Mouse (Mus musculus) CD4-positive helper T cell, adult 2 months (primary cell): Measurements from ENCODE around the gene Wnt3a.
"Not testable (repeated sequence)": the region's sequence is repeated elsewhere in the genome, so short reads cannot be mapped to it uniquely, and the experiment has no call there.

Source experiments
- DNase-seq: peaks from one replicate; pipeline ENCODE4 v3.0.0-alpha.2; 2012; ENCODE audit warnings: low read depth, missing footprints, low spot score

The Wnt3a gene

GRCm38 (mm10) chr11:59308164-59308542 lies 17.6 kb upstream of the Wnt3a start:
- no peak for DNase-seq

- no peak for DNase-seq
These were observed 17.0 kb upstream of the Wnt3a start for GRCm38 (mm10) chr11:59307422-59308163.

GRCm38 (mm10) chr11:59306461-59307421 lies 16.2 kb upstream of the Wnt3a start, which contains the start of gene Wnt9a:
Wnt9a (plus strand) TSS chr11:59306928.
- DNase-seq, result no peak

- DNase-seq, result no peak
These were observed 15.3 kb upstream of the Wnt3a start for GRCm38 (mm10) chr11:59305821-59306215.

- no peak for DNase-seq
These were observed 14.7 kb upstream of the Wnt3a start for GRCm38 (mm10) chr11:59305008-59305820.

- DNase-seq, result peak; percentile 65
These were observed 12.4 kb upstream of the Wnt3a start for GRCm38 (mm10) chr11:59302700-59303569.

- DNase-seq, result not testable (repeated sequence)
These were observed 10.5 kb upstream of the Wnt3a start for GRCm38 (mm10) chr11:59301053-59301452.

GRCm38 (mm10) chr11:59300185-59300584 lies 9.6 kb upstream of the Wnt3a start:
- DNase-seq, result peak; percentile 23

GRCm38 (mm10) chr11:59297941-59298340 lies 7.4 kb upstream of the Wnt3a start:
- no peak for DNase-seq

GRCm38 (mm10) chr11:59293616-59294015 lies 3.1 kb upstream of the Wnt3a start:
- peak; percentile 46 for DNase-seq

- no peak for DNase-seq
These were observed 846 bp downstream of the Wnt3a start for GRCm38 (mm10) chr11:59289706-59290105.

- no peak for DNase-seq
These were observed 6.4 kb downstream of the Wnt3a start for GRCm38 (mm10) chr11:59284146-59284545.

- no peak for DNase-seq
These were observed 7.6 kb downstream of the Wnt3a start for GRCm38 (mm10) chr11:59282933-59283332.

- no peak for DNase-seq
These were observed 8.4 kb downstream of the Wnt3a start for GRCm38 (mm10) chr11:59282111-59282510.

- DNase-seq, result no peak
These were observed 12.5 kb downstream of the Wnt3a start for GRCm38 (mm10) chr11:59278047-59278446.

GRCm38 (mm10) chr11:59276877-59277276 lies 13.7 kb downstream of the Wnt3a start:
- DNase-seq, result no peak

- no peak for DNase-seq
These were observed 16.4 kb downstream of the Wnt3a start for GRCm38 (mm10) chr11:59274184-59274583.

- DNase-seq, result no peak
These were observed 23.8 kb downstream of the Wnt3a start for GRCm38 (mm10) chr11:59266727-59267126.

GRCm38 (mm10) chr11:59265154-59265813 lies 25.3 kb downstream of the Wnt3a start:
- DNase-seq, result no peak

- no peak for DNase-seq
These were observed 26.0 kb downstream of the Wnt3a start for GRCm38 (mm10) chr11:59264593-59264992.
